Mouse (Mus musculus) frontal cortex, postnatal 25 days (tissue): ENCODE data around the gene Ddx54.

ENCODE experiments used
- DNase-seq, 2 experiments: peaks; one replicate each; pipeline ENCODE4 v3.0.0; 2022; ENCODE audit warnings: low spot score in 2 of 2

Gene Ddx54

GRCm38 (mm10) chr5:120645851-120646250 is 33.3 kb downstream of the Ddx54 start:
- DNase-seq: no peak

DNA sequence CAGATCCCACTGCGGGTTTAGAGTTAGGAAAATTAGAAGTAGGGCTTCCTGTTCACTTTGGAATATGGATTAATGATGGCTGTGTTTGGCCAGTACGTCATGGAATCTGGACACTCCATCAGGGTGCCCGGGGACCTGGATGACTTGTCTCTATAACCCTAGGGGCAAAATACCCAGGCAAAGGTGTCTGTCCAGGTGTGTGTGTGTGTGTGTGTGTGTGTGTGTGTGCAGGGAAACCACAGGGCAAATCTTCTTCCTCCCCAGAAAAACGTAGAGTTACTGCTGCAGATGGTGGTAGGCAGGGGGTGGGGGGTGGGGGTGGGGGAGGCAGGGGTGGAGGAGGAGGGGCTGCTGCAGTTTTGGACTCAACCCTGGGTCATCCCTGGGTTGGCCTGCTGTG is 34.8 kb downstream of the Ddx54 start:
- DNase-seq: no peak

DNA sequence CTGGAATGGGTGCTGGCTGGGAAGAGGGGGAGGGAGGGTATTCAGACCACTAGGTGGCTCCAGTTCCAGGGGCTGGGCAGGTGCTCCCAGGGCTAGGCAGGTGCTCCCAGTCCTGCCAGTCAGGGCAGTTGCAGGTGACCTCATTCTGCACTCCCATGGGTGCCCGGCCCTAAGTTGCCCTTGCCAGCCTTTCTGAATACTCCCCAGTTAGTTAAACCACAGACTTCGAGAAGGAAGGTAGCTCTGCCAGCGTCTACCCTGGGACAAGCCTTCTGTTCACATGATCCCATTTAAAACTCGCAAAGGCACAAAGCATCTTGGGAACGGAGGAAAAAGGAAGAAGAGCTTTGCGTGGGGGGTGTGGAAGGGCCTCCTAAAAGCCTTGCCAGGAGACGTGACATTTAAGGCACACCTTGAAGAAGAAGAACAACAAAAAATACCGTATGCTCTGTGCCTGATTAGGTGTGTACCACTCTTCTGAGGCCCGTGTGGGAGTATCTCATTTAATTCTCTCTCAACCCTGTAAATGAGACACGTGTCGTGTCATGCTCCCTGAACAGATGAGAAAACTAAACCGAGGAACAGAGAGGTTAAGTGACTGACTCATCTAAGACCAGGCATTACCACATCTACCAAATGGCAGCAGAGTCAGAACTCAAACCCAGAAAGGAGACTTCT is 35.4 kb downstream of the Ddx54 start:
- DNase-seq: no peak

DNA sequence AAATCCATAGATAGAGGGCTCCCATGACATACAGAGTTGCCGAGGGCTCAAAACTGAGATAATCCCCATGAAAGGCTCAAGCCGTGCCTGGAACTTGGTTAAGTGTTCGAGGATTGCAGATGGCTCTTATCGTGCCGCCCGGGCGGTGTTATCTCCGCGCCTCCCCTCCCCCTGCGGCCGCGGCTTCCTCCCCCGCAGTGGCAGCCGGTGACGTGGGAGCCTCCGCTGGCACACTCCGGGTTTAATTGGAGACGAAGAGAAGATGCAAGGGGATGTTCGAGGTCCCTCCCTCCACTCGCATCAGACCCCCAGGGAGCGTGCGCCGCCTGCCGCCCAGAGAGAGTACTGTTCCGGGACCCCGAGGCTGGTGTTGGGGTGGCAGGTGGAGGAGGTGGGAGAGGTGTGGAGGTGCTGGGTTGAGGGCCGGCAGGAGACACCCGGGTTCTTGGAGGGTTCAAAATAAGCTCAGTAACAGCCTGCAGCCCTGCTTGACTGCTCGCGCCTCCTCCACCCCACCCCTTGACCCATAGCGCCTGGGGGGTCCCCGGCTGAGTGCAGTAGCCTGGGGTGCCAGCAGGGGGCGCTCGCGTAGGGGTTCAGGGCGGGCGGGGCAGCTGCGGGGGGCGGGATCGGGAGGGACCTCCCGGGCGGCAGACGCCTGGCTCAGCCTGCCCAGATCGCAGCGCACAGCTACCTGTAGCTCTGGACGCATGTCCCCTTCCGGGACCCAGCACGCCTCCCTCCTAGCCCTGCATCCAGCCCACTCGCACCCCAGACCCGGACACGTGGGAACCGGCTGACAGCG is 36.2 kb downstream of the Ddx54 start, which contains the start of gene Rasal1:
Rasal1 (plus strand) TSS at position 244 of the 805 bp plus-strand sequence.
- DNase-seq: peak; percentile 61 to 69

GRCm38 (mm10) chr5:120649374-120649933 is 36.9 kb downstream of the Ddx54 start:
- no peak for DNase-seq

- DNase-seq: no peak
Observed at GRCm38 (mm10) chr5:120649938-120650337, 37.4 kb downstream of the Ddx54 start.

DNA sequence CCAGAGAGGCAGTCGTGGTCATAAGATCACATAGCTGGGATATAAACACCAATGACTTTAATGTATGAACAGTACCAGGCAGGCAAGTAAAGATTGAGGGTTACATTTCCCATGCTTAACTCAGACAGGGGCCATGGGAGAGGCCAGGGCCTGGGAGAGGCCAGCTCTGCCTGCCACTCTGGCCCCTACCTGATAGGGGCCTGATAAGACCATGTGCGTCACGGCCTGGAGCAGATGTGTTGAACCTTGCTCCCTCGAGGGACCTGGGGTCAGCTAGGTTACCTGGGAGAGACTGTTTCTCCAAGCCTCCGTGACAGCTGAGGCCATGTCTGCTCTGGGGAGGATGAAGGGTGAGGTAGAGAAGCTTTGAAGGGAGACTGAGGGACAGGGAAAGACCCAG is 38.7 kb downstream of the Ddx54 start:
- no peak for DNase-seq

DNA sequence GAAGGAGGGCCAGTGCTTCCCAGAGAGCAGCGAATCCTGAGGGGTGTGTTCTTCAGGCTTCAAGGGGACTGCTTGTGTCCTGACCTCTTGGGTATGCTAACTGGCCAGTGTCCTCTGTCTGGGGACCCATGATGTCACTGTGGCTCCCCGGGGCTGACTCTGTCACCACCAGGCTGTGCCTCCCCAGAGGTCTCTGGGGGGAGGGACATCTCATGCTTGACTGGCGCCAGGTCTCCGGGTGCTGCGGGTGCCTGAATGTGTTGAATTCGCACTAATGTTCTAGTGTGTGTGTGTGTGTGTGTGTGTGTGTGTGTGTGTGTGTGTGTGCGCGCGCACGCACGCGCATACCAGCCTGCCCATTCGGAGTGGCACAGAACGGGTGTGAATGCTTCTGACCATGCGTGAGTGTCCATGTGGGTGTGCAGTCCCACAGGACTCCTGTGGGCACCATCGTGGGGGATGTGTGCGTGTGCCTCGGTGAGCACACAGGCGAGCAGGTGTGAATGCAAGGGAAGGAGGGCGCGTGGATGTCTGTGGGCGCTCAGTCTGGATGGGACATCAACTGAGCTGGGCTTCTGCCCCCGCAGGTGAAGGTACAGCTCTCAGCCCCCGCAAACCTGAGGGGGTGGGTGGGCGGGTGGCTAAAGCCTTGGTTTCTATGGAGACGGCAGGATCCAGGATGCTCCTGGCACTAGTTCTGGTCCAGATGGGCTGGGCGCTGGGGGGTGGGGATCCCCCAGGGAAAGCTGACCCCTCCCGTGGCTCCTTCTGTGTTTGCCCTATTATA is 40.6 kb downstream of the Ddx54 start:
- no peak for DNase-seq

DNA sequence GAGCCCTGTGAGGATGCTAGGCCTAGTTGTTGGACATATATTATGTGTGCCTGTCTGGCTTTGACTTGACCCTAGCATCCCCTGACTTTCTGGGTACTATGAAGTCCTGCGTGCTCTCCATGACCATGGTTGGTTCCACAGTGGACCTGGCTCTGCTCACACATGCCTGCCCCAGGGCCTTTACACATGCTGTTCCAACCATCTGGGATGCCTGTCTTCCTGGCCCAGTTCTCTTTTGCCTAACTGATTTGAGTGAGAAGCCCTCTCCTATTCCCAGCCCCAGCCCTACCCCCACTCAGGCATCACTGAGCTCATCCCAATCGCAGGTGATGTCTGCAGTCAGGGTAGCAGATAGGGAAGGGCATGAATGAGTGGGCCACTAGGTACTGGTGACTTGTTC is 41.3 kb downstream of the Ddx54 start:
- DNase-seq: no peak

DNA sequence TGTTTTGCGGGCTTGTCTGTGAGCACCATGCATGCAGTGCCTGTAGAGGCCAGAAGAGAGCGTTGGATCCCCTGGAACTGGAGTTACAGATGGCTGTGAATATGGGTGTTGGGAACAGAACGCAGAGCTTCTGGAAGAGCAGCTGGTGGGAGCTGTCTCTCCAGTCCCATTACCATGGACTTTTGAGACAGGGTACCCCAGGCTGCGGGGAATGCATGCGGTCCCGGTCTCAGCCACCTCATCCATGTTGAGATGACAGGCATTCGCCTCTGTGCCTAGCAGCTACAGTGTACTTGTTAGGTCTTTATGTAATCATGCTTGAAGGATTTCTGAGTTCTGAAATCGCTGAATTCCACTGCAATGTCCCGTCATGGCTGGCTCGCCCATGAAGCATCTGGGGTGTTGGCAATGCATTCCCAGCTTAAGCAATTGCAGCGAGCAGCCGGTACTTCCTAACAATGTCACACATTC is 43.8 kb downstream of the Ddx54 start:
- no peak for DNase-seq

DNA sequence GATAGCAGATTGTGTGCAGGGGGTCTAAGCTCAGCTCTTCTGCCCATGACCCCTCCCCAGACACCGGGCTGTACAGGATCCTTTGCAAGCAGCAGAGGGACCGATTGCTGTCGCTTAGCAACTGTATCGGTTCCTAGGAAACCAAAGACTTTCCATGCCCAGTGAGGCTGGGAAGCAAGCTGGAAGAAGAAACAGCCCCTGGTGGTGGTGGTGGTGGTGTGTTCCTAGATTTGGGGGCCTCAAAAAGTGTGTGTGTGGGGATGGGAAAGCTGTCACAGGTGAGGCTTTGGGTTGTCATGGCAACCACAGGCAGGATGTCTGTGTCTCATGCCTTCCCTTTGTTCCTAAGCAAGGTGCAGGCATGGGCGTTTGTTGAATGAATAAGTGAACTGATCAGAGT is 48.3 kb downstream of the Ddx54 start:
- no peak for DNase-seq

GRCm38 (mm10) chr5:120664888-120665287 is 52.3 kb downstream of the Ddx54 start:
- DNase-seq: no peak

DNA sequence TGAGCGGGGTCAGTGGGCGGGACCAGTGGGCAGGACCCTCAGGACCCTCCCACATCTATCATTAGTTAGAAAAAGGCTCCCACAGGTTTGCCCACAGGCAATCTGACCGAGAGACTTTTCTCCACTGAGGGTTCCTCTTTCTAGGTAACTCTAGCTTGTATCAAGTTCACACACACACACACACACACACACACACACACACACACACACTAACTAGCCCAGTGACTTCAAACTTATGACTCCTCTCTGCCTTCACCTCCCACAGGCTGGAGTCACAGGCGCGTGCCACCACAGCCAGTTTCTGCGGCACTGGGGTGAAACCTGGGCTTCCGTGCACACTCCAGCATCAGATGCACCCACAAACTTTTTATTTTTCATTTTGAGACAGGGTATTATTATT is 56.2 kb downstream of the Ddx54 start:
- no peak for DNase-seq

- no peak for DNase-seq
Observed at GRCm38 (mm10) chr5:120670132-120670531, 57.6 kb downstream of the Ddx54 start.

GRCm38 (mm10) chr5:120671865-120672264 is 59.3 kb downstream of the Ddx54 start:
- DNase-seq: no peak

- DNase-seq: peak; percentile 56 to 58
Observed at GRCm38 (mm10) chr5:120673626-120674025, 61.1 kb downstream of the Ddx54 start.

DNA sequence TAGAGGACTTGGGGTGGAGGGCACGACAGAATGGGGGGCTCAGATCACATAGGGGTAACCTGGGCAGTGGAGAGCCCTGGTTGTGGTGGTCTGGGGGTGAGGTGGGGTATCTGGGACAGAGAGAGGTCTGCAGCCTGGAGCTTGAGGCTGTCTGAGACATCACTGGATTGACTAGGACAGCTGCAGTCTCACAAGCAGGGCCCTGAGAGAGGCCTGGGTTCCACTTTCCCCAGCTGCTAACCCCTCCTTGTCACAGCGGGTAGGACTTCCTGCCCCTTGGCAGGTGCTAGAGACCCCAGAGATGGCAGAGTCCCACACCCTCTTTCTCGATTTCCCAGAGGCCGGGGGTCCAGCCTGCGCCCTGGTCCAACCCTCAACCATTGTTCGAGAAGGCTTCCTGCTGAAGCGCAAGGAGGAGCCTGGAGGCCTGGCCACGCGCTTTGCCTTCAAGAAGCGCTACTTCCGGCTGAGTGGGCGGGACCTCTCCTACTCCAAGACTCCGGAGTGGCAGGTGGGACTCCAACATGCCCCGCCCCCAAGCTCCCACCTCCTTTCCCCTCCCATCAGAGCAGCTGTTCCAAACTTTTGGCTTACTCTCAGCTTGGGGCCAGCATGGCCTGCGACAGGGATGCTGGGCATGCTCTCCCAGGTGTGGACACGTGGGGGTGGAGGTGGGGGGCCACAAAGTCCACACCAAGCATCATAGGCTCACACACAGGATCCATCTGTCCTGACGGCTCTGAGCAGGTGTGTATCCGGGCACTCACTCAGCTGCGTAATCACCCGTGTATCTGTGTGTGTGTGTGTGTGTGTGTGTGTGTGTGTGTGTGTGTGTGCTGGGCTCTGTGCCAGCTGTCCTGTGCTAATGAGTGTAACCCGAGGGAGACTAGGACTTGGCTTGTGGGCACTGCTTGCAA is 61.9 kb downstream of the Ddx54 start:
- DNase-seq: no peak

DNA sequence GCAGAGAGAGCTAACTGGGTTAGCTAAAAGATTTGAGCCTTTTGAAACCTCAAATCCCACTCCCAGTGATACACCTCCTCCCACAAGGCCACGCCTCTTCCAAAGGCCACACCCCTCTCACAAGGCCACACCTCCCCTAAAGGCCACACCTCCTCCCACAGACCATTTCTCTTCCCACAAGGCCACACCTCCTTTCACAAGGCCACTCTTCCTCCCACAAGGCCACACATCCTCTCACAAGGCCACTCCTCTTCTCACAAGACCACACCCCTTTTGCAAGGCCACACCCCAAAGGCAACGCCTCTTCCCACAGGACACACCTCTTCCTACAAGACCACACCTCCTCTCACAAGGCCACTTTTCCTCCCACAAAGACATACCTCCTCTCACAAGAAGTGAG is 65.0 kb downstream of the Ddx54 start:
- no peak for DNase-seq
